Mouse (Mus musculus) cortical plate, adult 2 months (tissue): ENCODE measurements around the gene Palm.

Source experiments
- CTCF ChIP-seq: fragments of 200-500 bp; IDR thresholded peaks from 2 replicates; pipeline ENCODE4 v1.5.1; 2011; ENCODE audit warnings: mild to moderate bottlenecking, control low read depth, low read length; ENCODE audit not compliant: insufficient read depth; ENCODE audit errors: extremely low read depth
- POLR2A ChIP-seq: fragments of 200-500 bp; IDR thresholded peaks from 2 replicates; pipeline ENCODE4 v1.6.1; 2011; ENCODE audit warnings: mild to moderate bottlenecking, low read length, control low read depth; ENCODE audit not compliant: insufficient read depth; ENCODE audit errors: extremely low read depth

DNA sequence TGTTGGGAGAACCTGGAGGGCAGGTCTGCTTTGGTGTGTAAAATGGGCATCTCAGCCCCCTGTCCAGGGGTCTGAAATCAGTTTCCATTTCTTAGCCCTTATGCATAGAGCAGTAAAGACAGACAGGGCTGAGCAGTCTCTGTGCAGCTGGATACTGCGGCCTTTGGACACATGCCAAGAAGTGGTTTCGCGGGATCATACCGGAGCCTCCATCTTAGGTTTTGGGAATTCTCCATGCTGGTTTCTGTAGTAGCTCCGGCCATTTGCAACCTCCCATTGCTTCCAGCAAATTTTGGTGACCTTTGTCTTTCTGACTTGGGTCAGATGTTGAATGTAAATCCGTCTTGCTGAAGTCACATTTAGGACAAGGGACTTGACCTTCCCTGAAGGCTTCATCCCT is 50.1 kb downstream of the Palm start:
- TF ChIP-seq CTCF (no peak), POLR2A (no peak)
